Comparison of ENCODE assay signal across 25 mouse cellular contexts in genomic region chr7:69641652-69642051, GRCm38 (mm10).
A peak's percentile ranks its signal among the peaks of the same experiment; 100 is the strongest.
DNase-seq lines count a peak whose midpoint lies in the region; ATAC-seq and TF ChIP-seq lines count a peak whose summit lies in the region.
"Had no signal": no experiment of that assay in that cellular context is flagged by ENCODE, and none has a peak within 500 bp of the region (broad histone marks: within the 10 kb centered on the region; RNA-seq: fewer than 3 reads in every experiment).

No protein-coding gene starts in this region.

- 24% methylated on average over 9 of the region's 9 CpGs for WGBS in neural tube, embryonic 15.5 days
- WGBS in midbrain, embryonic 14.5 days = 39% methylated on average over 9 of the region's 9 CpGs
- WGBS in intestine, postnatal 0 days = 24% methylated on average over 9 of the region's 9 CpGs

- H3K9ac ChIP-seq in neural tube, embryonic 15.5 days (replicated peaks) = no peak overlapping the region
- no peak overlapping the region for H3K9ac ChIP-seq in midbrain, embryonic 14.5 days (replicated peaks; ENCODE audit: low read length)
- H3K9ac ChIP-seq in intestine, postnatal 0 days (ENCODE audit: low read depth, low read length) = no peak overlapping the region
- H3K9ac ChIP-seq: embryonic facial prominence, embryonic 15.5 days; hindbrain, embryonic 12.5 days had no signal

- no peaks in the 10 kb centered on the region for H3K9me3 ChIP-seq in neural tube, embryonic 15.5 days (replicated peaks)
- no peaks in the 10 kb centered on the region for H3K9me3 ChIP-seq in midbrain, embryonic 14.5 days (ENCODE audit: control insufficient read depth, low read length)
- H3K9me3 ChIP-seq in intestine, postnatal 0 days (ENCODE audit: control insufficient read depth) = no peaks in the 10 kb centered on the region
- H3K9me3 ChIP-seq: embryonic facial prominence, embryonic 15.5 days; forebrain, embryonic 10.5 days; heart, embryonic 10.5 days; hindbrain, embryonic 12.5 days had no signal

- no peaks in the 10 kb centered on the region for H3K27me3 ChIP-seq in neural tube, embryonic 15.5 days (replicated peaks)
- H3K27me3 ChIP-seq in midbrain, embryonic 14.5 days (ENCODE audit: control insufficient read depth, insufficient read depth, low read length) = no peaks in the 10 kb centered on the region
- no peaks in the 10 kb centered on the region for H3K27me3 ChIP-seq in intestine, postnatal 0 days (replicated peaks; ENCODE audit: control insufficient read depth, insufficient read depth, low read length)
- H3K27me3 ChIP-seq: embryonic facial prominence, embryonic 15.5 days had no signal

- H3K4me2 ChIP-seq in neural tube, embryonic 15.5 days = peak overlapping the region; percentile 9
- H3K4me2 ChIP-seq in midbrain, embryonic 14.5 days (ENCODE audit: low read length) = no peak overlapping the region
- H3K4me2 ChIP-seq in intestine, postnatal 0 days (replicated peaks; ENCODE audit: low read depth) = no peak overlapping the region
- H3K4me2 ChIP-seq: embryonic facial prominence, embryonic 15.5 days; hindbrain, embryonic 12.5 days had no signal

- DNase-seq in embryo, embryonic 10 days (ENCODE audit: low spot score) = peak; percentile 4
- no peak for DNase-seq in embryo, embryonic 11 days
- DNase-seq in layer of hippocampus, postnatal 14 days (ENCODE audit: low spot score in 2 of 2) = peak; percentile 5
- no peak for DNase-seq in layer of hippocampus, adult 9-10 months (ENCODE audit: low spot score)
- DNase-seq in neural tube, embryonic 10.5 days (ENCODE audit: extremely low spot score, low spot score) = no peak
- DNase-seq in midbrain, embryonic 14.5 days = peak; percentile 41
- DNase-seq: adrenal gland, postnatal 10 days; B cell, adult 2 months; cerebellum, adult 18-20 months; cerebellum, adult 9-11 months; cerebellum, postnatal 36 days; gastrocnemius, postnatal 10 days; heart, adult 18-20 months; heart, postnatal 10 days; heart, postnatal 4 days had no signal

- no peak overlapping the region for H3K4me3 ChIP-seq in neural tube, embryonic 15.5 days (replicated peaks)
- no peak overlapping the region for H3K4me3 ChIP-seq in midbrain, embryonic 14.5 days (replicated peaks; ENCODE audit: low read depth, low read length)
- H3K4me3 ChIP-seq in intestine, postnatal 0 days (ENCODE audit: low read depth, low read length) = no peak overlapping the region
- H3K4me3 ChIP-seq: embryonic facial prominence, embryonic 15.5 days; erythroblast, embryonic 14.5 days; forebrain, embryonic 10.5 days; heart, embryonic 10.5 days; hindbrain, embryonic 12.5 days had no signal

- TF ChIP-seq CTCF in intestine, postnatal 0 days (IDR thresholded peaks at IDR 0.05; ENCODE audit: low read depth) = no peak

- H3K27ac ChIP-seq in neural tube, embryonic 15.5 days (replicated peaks) = no peak overlapping the region
- no peak overlapping the region for H3K27ac ChIP-seq in midbrain, embryonic 14.5 days (replicated peaks; ENCODE audit: low read depth, low read length)
- H3K27ac ChIP-seq in intestine, postnatal 0 days (ENCODE audit: low read depth, low read length) = no peak overlapping the region
- H3K27ac ChIP-seq: embryonic facial prominence, embryonic 15.5 days; forebrain, embryonic 10.5 days; heart, embryonic 10.5 days; hindbrain, embryonic 12.5 days had no signal

- no peaks in the 10 kb centered on the region for H3K36me3 ChIP-seq in neural tube, embryonic 15.5 days
- H3K36me3 ChIP-seq in midbrain, embryonic 14.5 days (ENCODE audit: control insufficient read depth, insufficient read depth, low read length) = no peaks in the 10 kb centered on the region
- no peaks in the 10 kb centered on the region for H3K36me3 ChIP-seq in intestine, postnatal 0 days (ENCODE audit: control insufficient read depth, insufficient read depth)
- H3K36me3 ChIP-seq: embryonic facial prominence, embryonic 15.5 days; forebrain, embryonic 10.5 days; G1E; heart, embryonic 10.5 days; hindbrain, embryonic 12.5 days had no signal

- 0 out of 2 replicates have a peak, but pooled peaks cover 4% of the 10 kb centered on the region for H3K4me1 ChIP-seq in neural tube, embryonic 15.5 days
- H3K4me1 ChIP-seq in midbrain, embryonic 14.5 days (ENCODE audit: control insufficient read depth, insufficient read depth, low read length) = peaks cover 12% of the 10 kb centered on the region
- no peaks in the 10 kb centered on the region for H3K4me1 ChIP-seq in intestine, postnatal 0 days (replicated peaks; ENCODE audit: control insufficient read depth, insufficient read depth, low read length)
- H3K4me1 ChIP-seq: embryonic facial prominence, embryonic 15.5 days; heart, embryonic 10.5 days had no signal

- ATAC-seq in neural tube, embryonic 15.5 days (ENCODE audit: low FRiP score) = no peak
- no peak for ATAC-seq in midbrain, embryonic 14.5 days (ENCODE audit: low FRiP score, low TSS enrichment)
- ATAC-seq in intestine, postnatal 0 days = no peak
- ATAC-seq: CD4-positive, CD25-positive, alpha-beta regulatory T cell, adult 4 months; forebrain, embryonic 16.5 days had no signal

Comparison
In these comparisons a context has a peak if more than half of its experiments do, and no peak if none do; other contexts are left out.
1. DNase-seq: peak in embryo, embryonic 10 days (single experiment), layer of hippocampus, postnatal 14 days (2 of 2) and midbrain, embryonic 14.5 days (single experiment); none in embryo, embryonic 11 days (single experiment), layer of hippocampus, adult 9-10 months (single experiment) and neural tube, embryonic 10.5 days (single experiment).